Mouse (Mus musculus): ENCODE results near the gene Commd8. TPM values are rescaled to one million over a fixed set of nuclear protein-coding genes. Genes with fewer than 3 reads are reported as not detected.

Commd8 gene
- 10 to 100 TPM; 65.9 to 67.0 TPM for total RNA-seq (2023)

GRCm38 (mm10) chr5:72167594-72168284, at the start of gene Commd8:
Gene Commd8, minus strand, starts transcription at chr5:72168189.

Measured in neutrophil, adult 83 days (primary cell).